Mouse (Mus musculus): Measurements from ENCODE around the gene Rufy3. TPM values are rescaled to one million over a fixed set of nuclear protein-coding genes. Genes with fewer than 3 reads are reported as not detected.

Rufy3 gene
- polyA plus RNA-seq, 1 experiment from 2014 or later = 92.2 TPM

- WGBS (ENCODE audit: missing documents) = 87% methylated on average over 13 of the region's 13 CpGs
- H3K27ac ChIP-seq = no peak overlapping the region
- peaks cover 100% of the 10 kb centered on the region for H3K79me2 ChIP-seq (ENCODE audit: inconsistent target)
- peaks cover 3% of the 10 kb centered on the region; the same call in 1 of the 2 replicates for H3K36me3 ChIP-seq (ENCODE audit: inconsistent target)
- H3K4me3 ChIP-seq (ENCODE audit: inconsistent target) = no peak overlapping the region
These were observed 22.5 kb downstream of the Rufy3 start for GRCm38 (mm10) chr5:88587211-88587934.

- 88% methylated on average over 4 of the region's 5 CpGs for WGBS (ENCODE audit: missing documents)
- H3K79me2 ChIP-seq (ENCODE audit: inconsistent target) = peaks cover 100% of the 10 kb centered on the region
- H3K27ac ChIP-seq = no peak overlapping the region
- H3K36me3 ChIP-seq (ENCODE audit: inconsistent target) = peaks cover 7% of the 10 kb centered on the region; the same call in 1 of the 2 replicates
- H3K4me3 ChIP-seq (ENCODE audit: inconsistent target) = no peak overlapping the region
These were observed 23.6 kb downstream of the Rufy3 start for GRCm38 (mm10) chr5:88588481-88588880.

GRCm38 (mm10) chr5:88593421-88594172 lies 28.8 kb downstream of the Rufy3 start:
- Histone ChIP-seq H3K27ac (no peak overlapping the region), H3K36me3 (ENCODE audit: inconsistent target) (peaks cover 3% of the 10 kb centered on the region; the same call in 1 of the 2 replicates), H3K79me2 (ENCODE audit: inconsistent target) (peaks cover 93% of the 10 kb centered on the region), H3K4me3 (ENCODE audit: inconsistent target) (no peak overlapping the region)
- 97% methylated on average over 11 of the region's 13 CpGs for WGBS (ENCODE audit: missing documents)

- H3K36me3 ChIP-seq (ENCODE audit: inconsistent target) = peaks cover 3% of the 10 kb centered on the region; the same call in 1 of the 2 replicates
- no peak overlapping the region for H3K27ac ChIP-seq
- WGBS (ENCODE audit: missing documents) = 82% methylated on average over 7 of the region's 7 CpGs
- H3K4me3 ChIP-seq (ENCODE audit: inconsistent target) = no peak overlapping the region
- H3K79me2 ChIP-seq (ENCODE audit: inconsistent target) = peaks cover 93% of the 10 kb centered on the region
These were observed 29.3 kb downstream of the Rufy3 start for GRCm38 (mm10) chr5:88594173-88594569.

GRCm38 (mm10) chr5:88595537-88596455 lies 31.0 kb downstream of the Rufy3 start:
- H3K4me3 ChIP-seq (ENCODE audit: inconsistent target) = no peak overlapping the region
- H3K27ac ChIP-seq = peak overlapping the region; percentile 88
- peaks cover 93% of the 10 kb centered on the region for H3K79me2 ChIP-seq (ENCODE audit: inconsistent target)
- WGBS (ENCODE audit: missing documents) = 69% methylated on average over 4 of the region's 5 CpGs
- peaks cover 3% of the 10 kb centered on the region; the same call in 1 of the 2 replicates for H3K36me3 ChIP-seq (ENCODE audit: inconsistent target)

GRCm38 (mm10) chr5:88598961-88599360 lies 34.1 kb downstream of the Rufy3 start:
- no peak overlapping the region for H3K27ac ChIP-seq
- H3K4me3 ChIP-seq (ENCODE audit: inconsistent target) = no peak overlapping the region
- 98% methylated on average over 6 of the region's 6 CpGs for WGBS (ENCODE audit: missing documents)

GRCm38 (mm10) chr5:88602030-88602429 lies 37.2 kb downstream of the Rufy3 start:
- Histone ChIP-seq H3K79me2 (ENCODE audit: inconsistent target) (peaks cover 85% of the 10 kb centered on the region), H3K4me3 (ENCODE audit: inconsistent target) (no peak overlapping the region), H3K27ac (no peak overlapping the region), H3K36me3 (ENCODE audit: inconsistent target) (no peaks in the 10 kb centered on the region; the same call in 1 of the 2 replicates)
- WGBS (ENCODE audit: missing documents) = 95% methylated on average over 2 of the region's 2 CpGs

More at GRCm38 (mm10) chr5:88598961-88599360, 34.1 kb downstream of the Rufy3 start:
- H3K36me3 ChIP-seq (ENCODE audit: inconsistent target) = no peaks in the 10 kb centered on the region
- H3K79me2 ChIP-seq (ENCODE audit: inconsistent target) = peaks cover 93% of the 10 kb centered on the region

- Histone ChIP-seq H3K4me3 (ENCODE audit: inconsistent target) (no peak overlapping the region), H3K79me2 (ENCODE audit: inconsistent target) (peaks cover 78% of the 10 kb centered on the region), H3K27ac (no peak overlapping the region), H3K36me3 (ENCODE audit: inconsistent target) (no peaks in the 10 kb centered on the region; the same call in 1 of the 2 replicates)
- WGBS (ENCODE audit: missing documents) = 100% methylated on average over 3 of the region's 3 CpGs
These were observed 37.9 kb downstream of the Rufy3 start for GRCm38 (mm10) chr5:88602713-88603112.

- no peak overlapping the region for H3K4me3 ChIP-seq (ENCODE audit: inconsistent target)
- H3K36me3 ChIP-seq (ENCODE audit: inconsistent target) = no peaks in the 10 kb centered on the region; the same call in 1 of the 2 replicates
- H3K79me2 ChIP-seq (ENCODE audit: inconsistent target) = peaks cover 65% of the 10 kb centered on the region
- H3K27ac ChIP-seq = no peak overlapping the region
- WGBS (ENCODE audit: missing documents) = 95% methylated on average over 2 of the region's 3 CpGs
These were observed 39.2 kb downstream of the Rufy3 start for GRCm38 (mm10) chr5:88604046-88604445.

GRCm38 (mm10) chr5:88604641-88605358 lies 40.0 kb downstream of the Rufy3 start:
- H3K4me3 ChIP-seq (ENCODE audit: inconsistent target) = no peak overlapping the region
- no peaks in the 10 kb centered on the region; the same call in 1 of the 2 replicates for H3K36me3 ChIP-seq (ENCODE audit: inconsistent target)
- 98% methylated on average over 5 of the region's 7 CpGs for WGBS (ENCODE audit: missing documents)
- no peak overlapping the region for H3K27ac ChIP-seq
- H3K79me2 ChIP-seq (ENCODE audit: inconsistent target) = peaks cover 57% of the 10 kb centered on the region

- H3K27ac ChIP-seq = no peak overlapping the region
- H3K36me3 ChIP-seq (ENCODE audit: inconsistent target) = peaks cover 42% of the 10 kb centered on the region
- WGBS (ENCODE audit: missing documents) = 100% methylated on average over 1 of the region's 1 CpGs
- H3K4me3 ChIP-seq (ENCODE audit: inconsistent target) = no peak overlapping the region
- H3K79me2 ChIP-seq (ENCODE audit: inconsistent target) = peaks cover 38% of the 10 kb centered on the region; the same call in 1 of the 2 replicates
These were observed 49.3 kb downstream of the Rufy3 start for GRCm38 (mm10) chr5:88614129-88614528.

GRCm38 (mm10) chr5:88616988-88617387 lies 52.1 kb downstream of the Rufy3 start:
- peaks cover 54% of the 10 kb centered on the region for H3K36me3 ChIP-seq (ENCODE audit: inconsistent target)
- WGBS (ENCODE audit: missing documents) = 95% methylated on average over 4 of the region's 4 CpGs
- H3K79me2 ChIP-seq (ENCODE audit: inconsistent target) = peaks cover 38% of the 10 kb centered on the region; the same call in 1 of the 2 replicates
- no peak overlapping the region for H3K4me3 ChIP-seq (ENCODE audit: inconsistent target)
- H3K27ac ChIP-seq = no peak overlapping the region

GRCm38 (mm10) chr5:88627545-88627944 lies 62.7 kb downstream of the Rufy3 start:
- no peak overlapping the region for H3K4me3 ChIP-seq (ENCODE audit: inconsistent target)
- no peaks in the 10 kb centered on the region; the same call in 1 of the 2 replicates for H3K79me2 ChIP-seq (ENCODE audit: inconsistent target)
- WGBS (ENCODE audit: missing documents) = 100% methylated on average over 4 of the region's 4 CpGs
- H3K27ac ChIP-seq = no peak overlapping the region
- peaks cover 24% of the 10 kb centered on the region for H3K36me3 ChIP-seq (ENCODE audit: inconsistent target)
